Mouse (Mus musculus) monocyte, adult 2 months (primary cell): ENCODE data around the gene Agmat.

Source experiments
- DNase-seq, 2 experiments: peaks; one replicate each; pipeline ENCODE4 v3.0.0; 2022; ENCODE audit warnings: low spot score in 2 of 2, low read depth in 1 of 2

Agmat gene

GRCm38 (mm10) chr4:141735206-141735560 lies 11.3 kb upstream of the Agmat start:
- DNase-seq = no peak

- no peak for DNase-seq
These were observed 9.6 kb upstream of the Agmat start for GRCm38 (mm10) chr4:141736856-141737255.

GRCm38 (mm10) chr4:141738015-141738414 lies 8.5 kb upstream of the Agmat start:
- DNase-seq = no peak

GRCm38 (mm10) chr4:141741856-141742255 lies 4.6 kb upstream of the Agmat start:
- DNase-seq = no peak

GRCm38 (mm10) chr4:141742381-141742780 lies 4.1 kb upstream of the Agmat start:
- DNase-seq = no peak

- no peak for DNase-seq
These were observed 3.1 kb downstream of the Agmat start for GRCm38 (mm10) chr4:141749557-141749956.

- DNase-seq = no peak
These were observed 4.4 kb downstream of the Agmat start for GRCm38 (mm10) chr4:141750826-141751225.

- no peak for DNase-seq
These were observed 5.1 kb downstream of the Agmat start for GRCm38 (mm10) chr4:141751419-141752075.

GRCm38 (mm10) chr4:141752076-141752421 lies 5.6 kb downstream of the Agmat start:
- DNase-seq = no peak

GRCm38 (mm10) chr4:141755375-141755930 lies 9.0 kb downstream of the Agmat start:
- DNase-seq = no peak

GRCm38 (mm10) chr4:141757124-141757523 lies 10.7 kb downstream of the Agmat start:
- DNase-seq = no peak

GRCm38 (mm10) chr4:141758874-141759542 lies 12.5 kb downstream of the Agmat start:
- no peak for DNase-seq

- DNase-seq = no peak
These were observed 14.5 kb downstream of the Agmat start for GRCm38 (mm10) chr4:141760942-141761341.

- DNase-seq = no peak
These were observed 15.7 kb downstream of the Agmat start for GRCm38 (mm10) chr4:141762102-141762598.

GRCm38 (mm10) chr4:141763476-141763875 lies 17.0 kb downstream of the Agmat start:
- DNase-seq = no peak

GRCm38 (mm10) chr4:141765008-141765407 lies 18.5 kb downstream of the Agmat start:
- no peak for DNase-seq

GRCm38 (mm10) chr4:141766316-141766667 lies 19.8 kb downstream of the Agmat start:
- peak; percentile 40 to 49 for DNase-seq

- no peak for DNase-seq
These were observed 20.3 kb downstream of the Agmat start for GRCm38 (mm10) chr4:141766668-141767352.

- no peak for DNase-seq
These were observed 21.0 kb downstream of the Agmat start for GRCm38 (mm10) chr4:141767353-141768036.

- DNase-seq = no peak
These were observed 23.2 kb downstream of the Agmat start for GRCm38 (mm10) chr4:141769501-141770160.

GRCm38 (mm10) chr4:141771823-141772222 lies 25.4 kb downstream of the Agmat start:
- no peak for DNase-seq
